Mouse (Mus musculus): ENCODE data around the gene Cd38.

Cd38 gene

DNA sequence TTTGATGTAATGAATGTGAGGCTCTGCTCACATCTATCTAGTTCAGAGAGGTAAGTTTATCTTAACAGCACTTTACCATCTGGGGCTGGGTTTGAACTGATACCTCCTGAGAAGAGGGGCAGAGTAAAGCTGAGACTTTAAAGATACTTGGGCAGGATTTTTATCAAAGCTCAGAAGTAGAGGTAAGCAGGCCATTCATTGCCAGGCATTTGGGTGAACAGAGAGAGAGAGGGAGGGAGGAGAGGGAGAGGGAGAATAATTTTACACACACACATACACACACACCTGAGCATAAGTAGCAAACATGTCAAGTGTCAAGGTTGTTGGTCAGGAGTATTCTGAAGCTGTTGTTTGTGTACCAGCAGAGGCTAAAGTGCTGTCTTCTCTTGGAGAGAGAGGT, at the start of gene Cd38:
TSS of gene Cd38 (plus strand) at position 301 of the 400 bp plus-strand sequence.
- DNase-seq, result no peak

DNA sequence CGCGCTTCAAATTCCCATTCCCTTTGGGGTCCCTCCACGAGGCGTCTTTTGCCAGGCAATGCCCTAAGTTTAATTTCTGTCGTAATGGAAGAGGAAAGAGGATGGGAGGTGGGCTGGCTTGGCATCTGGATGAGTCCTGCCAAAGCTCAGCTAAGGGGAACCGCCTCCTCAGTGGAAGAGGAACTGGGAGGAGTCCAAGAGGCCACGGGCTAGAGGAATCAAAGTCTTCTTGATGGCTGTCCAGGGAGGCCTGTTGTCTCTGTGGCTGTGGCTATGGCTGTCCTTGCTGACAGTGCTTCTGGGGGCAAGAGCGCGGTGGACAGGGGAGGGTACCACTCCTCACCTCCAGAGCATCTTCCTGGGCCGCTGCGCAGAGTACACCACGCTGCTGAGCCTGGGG, 49.7 kb upstream of the Cd38 start, which contains the start of gene Bst1:
TSS of gene Bst1 (plus strand) at position 191 of the 400 bp plus-strand sequence.
- DNase-seq, result no peak

DNA sequence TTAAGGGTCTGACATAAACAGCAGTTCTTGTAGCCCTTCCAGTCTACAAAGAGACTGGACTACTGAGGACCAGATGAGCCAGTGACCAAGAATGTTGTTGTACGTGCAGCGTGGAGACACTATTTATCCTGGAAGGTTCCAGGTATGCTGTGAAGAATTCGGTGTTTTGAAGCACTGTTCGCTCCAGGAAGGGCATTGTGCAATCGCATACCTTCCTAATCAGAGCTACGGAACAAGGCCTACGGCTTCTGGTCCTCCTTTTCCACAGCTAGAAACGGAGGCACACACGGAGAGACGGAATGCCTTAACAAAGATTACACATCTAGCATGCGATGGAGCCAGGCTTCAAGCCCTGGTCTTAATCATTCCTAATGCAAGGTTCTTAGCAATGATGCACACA, 47.6 kb upstream of the Cd38 start:
- no peak for DNase-seq

DNA sequence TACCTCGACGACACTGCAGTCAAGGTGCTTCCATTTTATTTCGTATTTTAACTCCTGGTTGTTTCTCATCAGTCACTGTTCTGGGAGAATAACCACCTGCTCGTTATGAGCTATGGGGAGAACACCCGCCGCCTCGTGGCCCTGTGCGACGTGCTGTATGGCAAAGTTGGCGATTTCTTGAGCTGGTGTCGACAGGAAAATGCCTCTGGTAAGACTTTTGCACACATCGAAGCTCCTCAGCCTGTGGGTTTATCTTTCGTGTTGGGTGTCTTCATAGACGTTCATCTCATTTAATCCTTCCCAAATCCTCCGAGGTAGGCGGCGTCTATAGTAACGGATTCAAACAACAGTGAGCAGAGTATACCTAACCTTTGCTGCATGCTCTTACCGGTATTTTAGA, 46.8 kb upstream of the Cd38 start, which contains the start of gene Fbxl5:
TSS of gene Fbxl5 (minus strand) at position 101 of the 400 bp plus-strand sequence.
- DNase-seq, result no peak

DNA sequence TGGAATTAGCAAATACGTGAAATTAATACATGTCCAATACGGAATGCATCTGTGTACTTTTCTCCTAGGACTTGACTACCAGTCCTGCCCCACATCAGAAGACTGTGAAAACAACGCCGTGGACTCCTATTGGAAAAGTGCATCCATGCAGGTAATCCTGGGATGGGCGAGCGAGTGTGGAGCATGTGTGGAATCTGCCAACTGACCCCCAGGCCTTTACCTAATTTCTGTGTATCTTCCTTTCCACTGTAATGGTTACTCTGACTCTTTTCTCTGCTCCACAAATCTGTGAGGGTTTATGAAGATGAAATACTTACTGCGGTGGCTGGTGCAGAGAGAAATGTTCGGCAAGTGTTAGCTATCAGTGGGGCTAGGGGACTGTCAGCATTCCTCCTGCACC, 46.2 kb upstream of the Cd38 start:
- DNase-seq, result no peak

DNA sequence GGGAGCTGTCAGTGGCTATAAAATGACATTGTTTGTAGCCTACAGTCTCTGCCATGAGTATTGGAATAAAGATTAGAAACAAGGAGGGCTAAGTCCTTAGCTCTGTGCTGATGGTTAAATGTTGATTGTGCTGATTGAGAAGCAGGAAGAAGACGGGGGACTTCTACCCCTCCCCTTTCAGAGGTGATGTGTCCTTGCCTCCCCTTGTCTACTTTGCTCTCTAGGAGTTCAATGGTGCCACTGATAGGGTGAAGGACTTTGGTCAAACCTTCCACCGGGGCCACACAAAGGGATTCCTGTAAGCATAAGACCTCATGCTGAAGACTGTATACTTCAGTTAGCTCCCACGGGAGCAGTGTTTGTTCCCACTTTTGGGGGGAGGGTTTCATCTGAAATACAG, 45.5 kb upstream of the Cd38 start:
- no peak for DNase-seq

DNA sequence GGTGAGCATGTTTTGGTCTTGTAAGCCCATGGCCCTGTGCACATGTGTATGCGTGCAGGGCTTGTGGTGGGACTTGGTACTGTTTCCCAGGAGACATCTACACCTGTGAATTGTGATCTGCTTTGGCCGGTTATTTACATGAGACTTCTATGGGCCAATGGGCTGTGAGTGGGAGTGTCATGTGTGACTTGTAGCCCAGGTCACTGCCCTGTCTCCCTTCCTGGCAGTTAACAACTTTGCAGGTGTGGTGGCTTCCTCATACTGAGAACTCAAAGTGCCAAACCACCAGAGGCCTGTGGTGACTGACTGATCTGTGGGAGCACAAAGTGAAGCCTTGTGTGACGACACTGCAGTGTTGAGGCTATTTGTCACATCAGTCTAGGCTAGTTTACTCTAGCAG, 43.8 kb upstream of the Cd38 start:
- DNase-seq, result peak; percentile 67 to 82

DNA sequence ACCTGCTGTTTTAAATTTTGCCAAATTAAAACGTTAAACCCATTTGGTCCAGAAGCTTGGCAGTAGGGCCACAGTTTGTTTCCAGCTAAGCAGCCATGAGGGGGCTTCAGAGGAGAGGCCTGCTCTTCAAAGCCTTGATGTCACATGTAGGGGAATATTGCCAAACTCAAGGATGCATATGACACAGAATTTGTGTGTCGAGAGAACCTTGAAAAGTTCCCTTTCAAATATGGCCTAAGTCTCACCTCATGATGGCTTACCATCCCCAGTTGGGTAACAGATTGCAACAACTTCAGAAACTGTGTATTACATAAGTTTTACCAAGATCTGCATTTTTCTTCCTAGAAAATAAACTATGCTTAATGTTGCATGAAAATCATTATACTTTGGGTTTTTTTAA, 41.5 kb upstream of the Cd38 start:
- no peak for DNase-seq

DNA sequence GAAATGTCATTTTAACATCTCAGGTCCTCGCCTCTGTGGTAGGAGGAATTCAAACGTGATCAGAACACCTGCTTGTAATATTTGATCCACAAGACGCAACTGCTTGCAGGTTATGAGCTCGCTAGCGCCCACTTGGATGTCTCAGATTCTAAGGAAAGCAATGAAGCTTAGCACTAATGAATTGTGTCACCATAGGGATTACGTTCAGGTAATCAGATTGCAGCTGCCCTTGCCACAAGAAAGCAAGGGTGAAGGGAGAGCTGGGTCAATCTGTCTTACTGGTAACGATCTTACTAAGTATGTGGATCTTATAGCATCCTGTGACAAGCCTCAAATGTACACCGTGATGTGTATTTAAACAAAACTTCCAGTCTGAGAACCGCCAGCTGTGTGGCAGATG, 41.0 kb upstream of the Cd38 start:
- no peak for DNase-seq

DNA sequence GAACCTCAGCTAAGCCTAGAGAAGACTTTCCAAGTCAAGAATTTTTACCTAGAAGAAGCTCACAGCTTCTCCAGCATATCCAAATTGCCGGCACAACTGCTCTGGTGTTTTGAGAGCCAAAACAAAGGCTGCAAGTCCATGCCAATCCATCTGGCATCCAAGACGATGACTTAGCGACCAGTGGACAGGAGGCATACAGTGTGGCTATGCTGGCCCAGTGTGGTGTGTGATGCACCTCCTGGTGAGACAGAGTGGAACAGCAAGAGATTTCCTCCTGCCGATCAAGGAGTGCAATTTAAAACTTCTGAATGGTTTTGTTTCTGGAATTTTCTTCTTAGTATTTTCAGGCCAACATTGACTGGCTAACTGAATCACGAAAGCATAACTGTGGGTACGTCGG, 31.8 kb upstream of the Cd38 start:
- DNase-seq, result no peak

DNA sequence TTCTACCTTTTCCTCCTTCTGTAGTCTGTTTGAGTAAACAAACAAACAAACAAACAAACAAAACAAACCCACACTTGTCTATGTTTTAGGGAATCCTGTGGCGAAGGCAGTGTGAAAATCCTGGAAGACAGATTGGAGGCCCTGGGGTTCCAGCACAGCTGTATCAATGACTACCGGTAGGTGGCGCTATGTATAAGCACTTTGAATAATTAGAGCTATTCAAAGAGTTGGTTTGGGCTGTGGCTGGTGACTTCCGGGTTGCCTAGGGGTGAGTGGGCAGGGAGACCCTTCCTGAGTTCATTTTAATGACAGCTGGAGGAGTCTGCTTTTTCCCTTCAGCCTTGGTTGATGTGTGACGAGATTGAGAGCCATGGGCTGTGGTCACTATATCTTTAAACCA, 31.0 kb upstream of the Cd38 start:
- DNase-seq, result peak; percentile 35 to 43

DNA sequence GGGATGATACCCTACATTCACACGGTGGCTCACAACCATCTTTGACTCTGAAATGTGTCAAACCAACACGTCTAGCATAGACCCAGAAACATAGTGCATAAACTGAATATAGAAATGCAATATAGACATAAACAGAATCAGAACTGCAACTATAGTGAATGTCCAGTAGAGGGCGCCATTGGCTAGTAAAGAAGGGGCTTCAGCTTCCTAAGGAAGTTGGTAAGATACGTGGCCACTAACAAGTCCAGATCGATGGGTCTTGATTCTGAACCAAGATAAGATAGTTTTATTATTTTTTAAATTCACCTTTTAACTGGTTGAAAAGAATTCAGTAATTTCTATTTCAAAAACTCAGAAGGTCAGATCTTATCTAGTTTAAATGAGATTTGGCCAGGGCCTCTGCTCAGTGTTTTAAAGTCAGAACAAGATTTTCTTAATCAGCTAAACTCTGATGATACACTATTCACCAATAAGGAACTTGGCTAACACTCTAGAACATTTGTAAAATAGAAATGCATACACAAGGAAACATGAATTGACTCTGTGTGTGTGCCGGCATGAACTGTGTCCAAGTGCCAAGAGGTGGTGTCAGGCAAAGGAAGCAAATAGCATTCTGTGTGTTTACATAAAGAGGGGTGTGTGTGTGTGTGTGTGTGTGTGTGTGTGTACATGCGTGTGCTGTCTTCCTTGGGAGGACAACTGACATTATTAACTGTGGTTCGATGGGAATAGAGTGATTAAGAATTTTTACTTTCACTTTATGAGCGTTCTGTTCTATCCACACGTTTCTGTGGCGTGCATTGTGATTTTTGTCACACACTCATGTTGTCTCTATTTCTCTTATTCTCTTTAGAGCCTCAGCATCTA, 27.0 kb upstream of the Cd38 start:
- DNase-seq, result no peak

DNA sequence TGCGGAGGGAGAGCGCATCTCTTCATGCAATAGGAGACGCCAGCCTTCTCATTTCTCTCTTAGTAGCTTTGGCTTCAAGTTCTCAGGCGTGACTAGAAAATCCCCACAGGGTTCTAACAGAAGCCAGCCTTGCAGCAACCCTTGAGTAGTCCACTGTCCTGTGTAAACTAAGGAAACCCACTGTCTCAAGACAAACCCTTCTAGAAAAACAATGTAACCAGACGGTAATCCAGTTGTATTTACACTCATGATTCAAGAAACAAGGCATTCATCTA, 26.4 kb upstream of the Cd38 start:
- DNase-seq, result no peak

DNA sequence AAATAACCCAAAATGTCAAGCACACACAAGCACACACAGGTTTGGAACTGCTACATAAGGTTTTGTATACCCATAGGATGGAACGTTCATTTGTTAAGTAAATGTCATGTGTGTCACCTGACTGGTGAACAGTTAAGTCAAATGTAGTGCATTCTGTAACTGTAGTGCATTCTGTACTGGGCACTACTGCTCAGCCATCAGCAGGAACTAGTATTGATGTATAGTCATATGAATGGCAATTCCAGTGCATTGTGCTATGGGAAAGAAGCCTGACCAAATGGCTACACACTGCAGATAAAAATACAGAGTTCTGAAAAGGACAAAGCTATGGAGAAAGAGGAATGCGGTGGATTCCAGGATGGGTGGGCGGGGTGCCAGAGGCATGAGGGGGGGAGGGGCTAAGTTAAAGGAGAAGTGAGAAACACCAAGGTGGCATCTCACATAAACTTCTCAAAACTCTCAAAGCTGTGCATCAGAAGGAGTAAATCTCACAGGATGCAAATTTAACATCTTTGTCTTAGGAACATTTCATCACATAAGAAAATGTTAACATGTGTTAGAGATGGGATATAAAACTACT, 25.7 kb upstream of the Cd38 start:
- DNase-seq, result no peak

DNA sequence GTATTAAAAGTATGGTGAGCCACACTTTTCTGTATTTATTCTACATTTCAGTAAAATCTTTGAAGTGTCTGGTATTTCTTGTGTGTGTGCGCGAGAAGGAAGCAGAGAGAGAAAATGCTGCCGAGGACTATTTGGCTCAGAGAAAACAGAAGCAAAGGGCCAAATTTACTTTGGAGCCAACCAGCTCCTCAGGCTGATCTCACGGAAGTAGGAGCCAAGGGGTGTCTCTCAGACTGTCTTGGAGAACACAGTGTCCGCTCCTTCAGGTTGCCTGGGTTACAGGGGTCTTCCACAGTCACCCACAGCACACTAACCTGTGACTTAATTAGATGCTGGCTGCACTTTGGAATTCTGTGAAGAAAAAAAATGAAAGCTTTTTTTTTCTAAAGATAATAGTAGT, 23.3 kb upstream of the Cd38 start:
- no peak for DNase-seq

DNA sequence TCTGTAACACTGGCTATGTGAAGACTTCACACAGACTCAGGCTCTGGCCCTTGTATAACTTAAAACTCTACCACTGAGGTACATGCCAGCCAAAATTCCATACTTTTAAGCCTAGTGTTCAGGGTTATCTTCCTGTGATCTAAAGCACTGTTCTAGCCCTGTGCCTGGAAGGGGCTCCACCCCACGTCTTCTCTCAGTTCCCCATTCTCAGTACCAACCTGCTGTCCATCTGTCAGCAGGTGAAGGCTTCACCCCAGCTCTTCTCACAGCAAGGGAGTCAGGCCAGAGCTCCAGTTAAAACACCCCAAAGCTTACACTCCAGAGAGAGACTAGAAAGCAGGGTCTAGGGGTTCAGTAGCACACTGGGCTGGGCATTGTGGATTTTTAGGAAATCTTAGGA, 22.7 kb upstream of the Cd38 start:
- DNase-seq, result no peak

DNA sequence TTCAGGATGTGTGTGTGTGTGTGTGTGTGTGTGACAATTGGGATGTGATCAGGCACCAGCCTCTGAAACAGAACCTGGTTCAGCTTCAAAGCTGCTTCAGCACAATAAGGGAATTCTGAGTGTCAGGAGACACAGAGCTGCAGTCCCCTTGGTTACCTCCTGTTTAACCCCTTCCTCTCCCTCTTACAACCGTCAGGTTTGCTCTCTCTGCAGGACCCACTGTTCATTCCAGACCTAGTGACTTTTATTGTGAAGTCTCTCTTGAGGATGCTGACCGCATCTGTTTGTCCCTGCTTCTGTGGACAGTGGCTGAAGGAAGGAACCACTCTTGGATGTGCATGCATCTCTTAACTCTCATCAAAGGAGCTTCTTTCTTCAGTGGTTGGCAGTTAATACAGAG, 22.1 kb upstream of the Cd38 start:
- DNase-seq, result no peak

DNA sequence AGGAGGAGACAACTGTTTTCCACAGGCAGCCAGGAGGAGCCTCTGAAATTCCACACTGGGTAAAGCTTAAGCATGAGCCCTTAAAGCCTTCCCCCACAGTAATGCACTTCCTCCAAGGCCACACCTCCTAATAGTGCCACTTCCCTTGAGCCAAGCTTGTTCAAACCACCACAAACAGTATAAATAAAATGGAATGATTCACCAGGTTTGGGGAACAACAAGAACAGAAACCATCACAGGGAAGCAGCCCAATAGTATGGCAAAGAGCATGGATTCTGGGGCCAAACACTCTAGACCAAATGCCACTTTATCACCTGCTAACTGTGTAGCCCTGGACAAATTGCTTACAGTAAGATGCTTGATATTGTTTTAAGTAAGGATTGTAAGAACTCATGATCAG, 20.8 kb upstream of the Cd38 start:
- no peak for DNase-seq

DNA sequence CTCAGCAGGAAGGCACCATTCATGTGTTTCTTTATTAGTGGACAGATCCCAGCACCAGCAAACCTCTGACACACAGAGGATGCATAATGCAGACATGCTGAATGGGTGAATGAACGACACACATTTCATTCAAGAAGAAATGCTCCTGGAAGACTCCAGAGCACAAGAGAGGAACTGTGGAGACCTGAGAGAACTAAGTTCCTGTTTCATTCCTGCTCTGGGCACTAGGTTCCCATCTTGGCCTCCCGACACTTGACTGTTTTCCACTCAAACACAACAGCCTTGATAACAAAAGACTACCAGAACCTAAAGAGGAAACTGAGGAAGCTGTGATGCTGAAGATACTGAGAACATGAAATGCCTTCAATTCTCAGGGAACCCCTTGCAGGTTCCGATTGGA, 20.1 kb upstream of the Cd38 start:
- DNase-seq, result no peak

DNA sequence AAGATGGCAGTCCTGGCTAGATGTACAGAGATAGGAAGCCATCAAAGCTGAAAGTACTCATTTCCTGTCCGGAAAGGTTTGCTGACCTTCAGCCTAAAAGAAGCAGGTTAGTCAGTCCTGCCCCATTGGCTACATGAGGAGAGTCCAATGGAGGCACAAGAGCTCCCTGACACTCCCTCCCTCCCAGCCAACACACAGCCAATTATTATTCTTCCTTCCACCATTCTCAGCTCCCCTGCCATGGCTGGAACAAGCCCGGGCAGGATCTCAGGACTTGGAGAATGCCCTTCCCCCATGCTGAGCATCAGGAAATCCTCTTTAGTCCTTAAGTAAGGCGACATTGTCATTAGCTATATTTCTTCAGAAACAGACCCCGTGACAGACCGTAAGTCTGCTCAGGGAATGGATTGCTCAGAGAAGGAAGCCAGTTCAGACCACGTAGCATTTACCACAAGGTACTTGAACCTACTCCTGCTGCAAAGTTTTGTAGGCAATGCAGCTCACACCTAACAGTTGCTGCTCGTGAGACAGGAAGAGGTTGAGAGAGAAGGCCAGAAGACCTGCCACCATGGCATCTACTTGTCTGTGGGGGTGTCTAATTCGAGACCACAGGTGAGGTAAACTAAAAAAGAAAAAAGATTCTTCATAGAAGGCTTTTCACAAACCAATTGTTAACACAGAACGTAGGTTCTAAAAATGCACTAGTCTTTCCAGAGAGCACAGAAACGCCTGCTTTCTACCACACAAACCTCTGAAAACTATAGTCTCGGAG, 15.1 kb upstream of the Cd38 start:
- no peak for DNase-seq

DNA sequence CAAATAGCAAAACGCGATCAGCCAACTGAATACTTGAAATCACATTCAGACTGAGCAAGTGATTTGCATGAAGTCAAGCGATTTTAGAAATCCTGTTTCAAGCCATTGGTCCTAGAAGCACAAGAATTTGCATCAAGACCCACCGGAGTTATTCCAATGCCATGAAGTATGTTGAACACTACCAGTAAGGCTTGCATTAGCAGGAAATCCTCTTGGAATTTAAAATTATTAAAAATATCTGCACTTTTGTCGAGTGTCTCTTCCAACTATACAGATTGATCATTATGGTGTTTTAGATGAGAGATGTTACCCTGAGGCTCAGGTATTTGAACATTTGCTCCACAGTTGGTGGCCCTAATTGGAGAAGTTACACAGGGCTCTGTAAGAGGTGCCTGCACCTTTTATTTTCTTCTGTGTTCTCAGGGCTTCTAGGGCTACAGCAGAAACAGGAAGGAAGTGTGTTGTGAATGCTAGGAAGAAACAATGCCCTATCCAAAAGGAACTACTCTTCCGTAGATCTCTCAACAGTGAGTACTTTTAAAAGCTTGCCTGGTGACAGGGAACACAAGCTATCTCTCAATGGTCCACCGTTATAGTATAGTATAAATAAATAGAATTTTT, 14.4 kb upstream of the Cd38 start:
- no peak for DNase-seq

DNA sequence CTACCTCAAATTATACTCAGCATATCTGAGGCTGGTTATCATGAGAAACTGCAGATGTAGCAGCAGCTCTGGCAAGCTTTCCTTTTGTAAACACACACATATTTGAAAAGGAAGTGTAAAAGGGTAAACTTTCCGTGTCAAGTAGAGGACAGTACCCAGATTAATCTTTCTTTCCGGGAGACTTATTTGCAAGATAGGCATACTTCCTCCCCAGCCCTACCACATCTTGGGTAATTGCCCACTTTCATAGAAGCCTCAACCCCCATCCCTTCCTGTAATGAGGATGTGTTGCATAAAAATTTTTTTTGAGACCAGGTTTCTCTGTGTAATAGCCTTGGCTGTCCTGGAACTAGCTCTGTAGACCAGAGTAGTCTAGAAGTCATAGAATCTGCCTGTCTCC, 12.6 kb upstream of the Cd38 start:
- no peak for DNase-seq

DNA sequence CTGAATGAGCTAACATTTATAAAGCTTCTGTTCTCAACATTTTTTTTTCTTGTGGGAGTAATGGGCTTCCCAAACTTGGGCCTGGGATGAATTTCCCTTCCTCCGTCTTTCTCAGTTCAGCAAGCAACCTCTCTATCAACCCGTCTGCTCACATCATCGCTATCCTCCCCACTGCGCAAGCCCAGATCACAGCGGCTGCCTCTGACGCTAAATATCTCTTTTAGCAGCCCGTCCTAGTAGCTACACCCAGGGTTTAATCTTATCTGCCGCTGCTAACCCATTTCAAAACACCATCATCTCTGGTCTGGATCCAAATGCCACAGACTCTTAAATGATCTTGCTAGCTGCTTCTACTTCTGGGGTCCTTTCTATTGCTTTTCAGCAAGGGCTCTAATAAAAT, 8.7 kb upstream of the Cd38 start:
- no peak for DNase-seq

DNA sequence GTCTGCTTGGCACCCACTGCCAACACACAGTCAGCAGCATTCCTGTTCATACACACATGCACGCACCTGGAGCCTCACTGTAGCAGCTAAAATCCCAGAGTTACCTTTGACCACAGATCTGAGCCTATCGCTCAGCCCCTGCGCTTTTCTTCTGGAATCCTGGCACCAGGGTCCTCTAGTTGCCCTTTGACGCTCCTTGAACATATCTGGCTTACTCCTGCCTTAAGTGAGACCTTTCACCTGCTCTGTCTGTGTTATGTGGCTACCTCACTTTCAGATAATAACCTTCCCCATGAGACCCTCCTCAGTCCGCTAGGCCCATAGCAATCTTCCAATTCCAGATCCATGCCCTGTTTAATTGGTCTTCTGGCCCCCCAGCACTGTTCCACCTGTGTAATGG, 8.3 kb upstream of the Cd38 start:
- no peak for DNase-seq
